Mouse (Mus musculus) cerebellum, postnatal 14 days (tissue): ENCODE results near the gene Hc.

Source experiments
- DNase-seq, 2 experiments: peaks; one replicate each; pipeline ENCODE4 v3.0.0; 2021; ENCODE audit warnings: mixed read lengths in 2 of 2

The Hc gene

GRCm38 (mm10) chr2:35061338-35061737 is at the start of gene Hc:
Hc (minus strand) TSS chr2:35061438.
- DNase-seq, result no peak

GRCm38 (mm10) chr2:35110521-35110920 is 49.3 kb upstream of the Hc start:
- no peak for DNase-seq

- DNase-seq, result no peak
Observed at GRCm38 (mm10) chr2:35109924-35110304, 48.7 kb upstream of the Hc start.

- DNase-seq, result peak; percentile 97
Observed at GRCm38 (mm10) chr2:35109141-35109923, 48.1 kb upstream of the Hc start, which contains the start of gene Cntrl. Cntrl (plus strand) TSS chr2:35109492.

GRCm38 (mm10) chr2:35108712-35109111 is 47.5 kb upstream of the Hc start:
- DNase-seq, result peak; percentile 63 to 64

- DNase-seq, result peak; percentile 15 to 55
Observed at GRCm38 (mm10) chr2:35107984-35108635, 46.9 kb upstream of the Hc start.

- no peak for DNase-seq
Observed at GRCm38 (mm10) chr2:35104843-35105242, 43.6 kb upstream of the Hc start.

GRCm38 (mm10) chr2:35103558-35103957 is 42.3 kb upstream of the Hc start:
- no peak for DNase-seq

- no peak for DNase-seq
Observed at GRCm38 (mm10) chr2:35102777-35103176, 41.5 kb upstream of the Hc start.

- DNase-seq, result no peak
Observed at GRCm38 (mm10) chr2:35101443-35101842, 40.2 kb upstream of the Hc start, which contains the start of gene AI182371. AI182371 (minus strand) TSS chr2:35101543.

- DNase-seq, result no peak
Observed at GRCm38 (mm10) chr2:35100529-35100928, 39.3 kb upstream of the Hc start.

GRCm38 (mm10) chr2:35087418-35087817 is 26.2 kb upstream of the Hc start:
- no peak for DNase-seq

- DNase-seq, result no peak
Observed at GRCm38 (mm10) chr2:35079166-35079565, 17.9 kb upstream of the Hc start.

GRCm38 (mm10) chr2:35074328-35074727 is 13.1 kb upstream of the Hc start:
- no peak for DNase-seq

GRCm38 (mm10) chr2:35072547-35072946 is 11.3 kb upstream of the Hc start:
- DNase-seq, result no peak

GRCm38 (mm10) chr2:35070275-35070674 is 9.0 kb upstream of the Hc start:
- DNase-seq, result no peak

- no peak for DNase-seq
Observed at GRCm38 (mm10) chr2:35069124-35069523, 7.9 kb upstream of the Hc start.

- no peak for DNase-seq
Observed at GRCm38 (mm10) chr2:35067117-35067516, 5.9 kb upstream of the Hc start.

GRCm38 (mm10) chr2:35066525-35067082 is 5.4 kb upstream of the Hc start:
- DNase-seq, result no peak

GRCm38 (mm10) chr2:35063333-35064030 is 2.2 kb upstream of the Hc start:
- DNase-seq, result no peak

GRCm38 (mm10) chr2:35060897-35061296 is 341 bp downstream of the Hc start:
- DNase-seq, result no peak

GRCm38 (mm10) chr2:35060256-35060655 is 982 bp downstream of the Hc start:
- DNase-seq, result no peak

GRCm38 (mm10) chr2:35058325-35058724 is 2.9 kb downstream of the Hc start:
- DNase-seq, result no peak
